Mouse (Mus musculus) hindbrain, postnatal 0 days (tissue): ENCODE results near the gene Tox2. TPM values are rescaled to one million over a fixed set of nuclear protein-coding genes. Genes with fewer than 3 reads are reported as not detected.

Source experiments
- ATAC-seq: fragments of 200-750 bp; cut with Nextera tagmentation; 2 replicates; pipeline ENCODE4 v1.8.0; 2017; ENCODE audit warnings: mild to moderate bottlenecking, moderate TSS enrichment, moderate library complexity
- DNase-seq: peaks from one replicate; pipeline ENCODE4 v3.0.0-alpha.2; 2015; ENCODE audit warnings: low spot score
- H3K27ac ChIP-seq: fragments of 300-500 bp; sonication (generic); 2 replicates; pipeline ENCODE4 v1.5.1; 2014; ENCODE audit warnings: mild to moderate bottlenecking
- H3K27me3 ChIP-seq: fragments of 300-500 bp; sonication (generic); 2 replicates; pipeline ENCODE4 v1.6.1; 2014; ENCODE audit warnings: low read length, mixed read lengths; ENCODE audit not compliant: insufficient read depth
- H3K36me3 ChIP-seq: fragments of 300-500 bp; sonication (generic); 2 replicates; pipeline ENCODE4 v1.6.1; 2014; ENCODE audit warnings: low read length, mixed read lengths; ENCODE audit not compliant: insufficient read depth
- H3K4me1 ChIP-seq: fragments of 300-500 bp; sonication (generic); 2 replicates; pipeline ENCODE4 v1.6.1; 2014; ENCODE audit warnings: antibody characterized with exemption, low read length, mixed read lengths; ENCODE audit not compliant: insufficient read depth
- H3K4me2 ChIP-seq: fragments of 300-500 bp; sonication (generic); 2 replicates; pipeline ENCODE4 v1.6.1; 2014; ENCODE audit warnings: low read depth, mild to moderate bottlenecking, low read length, moderate library complexity, mixed read lengths
- H3K4me3 ChIP-seq: fragments of 300-500 bp; sonication (generic); 2 replicates; pipeline ENCODE4 v1.5.1; 2014; ENCODE audit warnings: low read length
- H3K9ac ChIP-seq: fragments of 300-500 bp; sonication (generic); replicated peaks from 2 replicates; pipeline ENCODE4 v1.6.1; 2014; ENCODE audit warnings: mild to moderate bottlenecking, low read length, moderate library complexity, mixed read lengths
- H3K9me3 ChIP-seq: fragments of 300-500 bp; sonication (generic); 2 replicates; pipeline ENCODE4 v1.6.1; 2016; ENCODE audit warnings: low read length, mixed read lengths
- CTCF ChIP-seq: IDR thresholded peaks from 2 replicates; pipeline ENCODE4 v1.5.1; 2016; ENCODE audit warnings: antibody characterized with exemption, control low read depth, low read depth
- WGBS: fragments of 180-500 bp; shearing (Covaris S2); extraction: QIAGEN DNeasy Blood & Tissue Kit; methylation state at CpG from one replicate; pipeline ENCODE4 v1.1.7; 2014; 5-methylcytosine and 5-hydroxymethylcytosine counted together
- polyA plus RNA-seq: library from polyadenylated mRNA; unstranded; fragments of >200 nt; fragmentation: Nextera tagmentation; extraction: Ambion mirVana; gene quantifications from 2 replicates; pipeline ENCODE4 v1.2.1, GENCODE M21; 2015
- total RNA-seq: library from RNA; depleted of rRNA; stranded (reverse); fragments of >200 nt; gene quantifications from 2 replicates; pipeline ENCODE4 v1.2.3, GENCODE M21; 2014

Tox2 gene
- total and polyA plus RNA-seq, 2 experiments from 2014 or later, result 5.0 to 19.1 TPM

DNA sequence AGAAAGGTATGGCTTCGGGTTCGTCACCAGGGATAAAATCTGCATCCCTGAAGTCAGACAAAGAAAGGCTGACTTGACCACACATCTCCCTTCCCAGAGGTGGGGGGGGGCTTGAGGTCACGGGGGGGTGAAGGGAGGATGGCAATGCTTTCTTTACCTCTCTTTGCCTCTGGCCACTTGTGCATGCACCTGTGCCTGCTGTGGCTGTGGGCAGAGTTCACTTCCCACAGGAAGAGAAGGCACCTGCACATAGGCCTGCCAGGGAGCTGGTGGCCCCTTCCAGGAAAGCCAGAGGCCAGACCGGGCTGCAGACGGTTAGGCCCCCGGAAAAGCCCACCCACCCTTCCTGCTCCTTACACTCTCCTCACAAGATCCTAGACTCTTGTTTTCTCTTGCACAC is 128.5 kb downstream of the Tox2 start:
- no peak for TF ChIP-seq CTCF
- Histone ChIP-seq H3K9me3 (no peaks in the 10 kb centered on the region), H3K36me3 (no peaks in the 10 kb centered on the region), H3K4me1 (no peaks in the 10 kb centered on the region), H3K27me3 (no peaks in the 10 kb centered on the region), H3K9ac (no peak overlapping the region), H3K4me2 (no peak overlapping the region), H3K27ac (no peak overlapping the region), H3K4me3 (no peak overlapping the region)
- 85% methylated on average over 6 of the region's 6 CpGs for WGBS
- ATAC-seq (no peak), DNase-seq (no peak)

DNA sequence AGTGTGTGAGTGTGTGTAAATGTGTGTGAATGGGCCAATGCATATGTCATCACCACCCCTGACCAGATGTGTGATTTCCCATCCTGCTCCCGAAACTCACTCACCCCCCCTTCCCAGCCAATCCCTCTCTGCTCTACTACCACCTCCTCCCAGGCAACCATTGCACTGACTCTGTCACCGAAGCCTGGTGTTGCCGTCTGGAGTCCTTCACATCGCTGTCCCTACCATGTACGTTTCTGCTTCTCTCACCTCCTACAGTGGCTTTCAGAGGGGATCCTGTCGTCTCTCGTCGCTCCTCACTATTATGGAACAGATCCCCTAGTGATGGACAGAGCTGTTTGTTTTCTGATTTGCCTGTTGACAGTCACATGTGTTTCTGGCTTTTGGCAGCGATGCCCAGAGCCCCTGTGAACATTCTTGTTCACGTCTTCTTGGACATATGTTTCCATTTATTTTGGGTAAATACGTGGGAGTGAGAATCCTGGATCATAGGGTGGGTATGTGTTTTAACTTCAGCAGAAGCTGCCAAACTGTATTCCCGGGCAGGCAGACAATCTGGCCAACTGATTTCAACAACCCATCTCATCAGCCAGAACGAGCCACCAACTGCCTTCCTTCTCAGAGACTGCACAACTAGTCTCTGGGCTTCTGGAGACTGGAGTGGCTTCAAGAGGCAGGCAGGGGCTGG is 129.6 kb downstream of the Tox2 start:
- TF ChIP-seq CTCF, result no peak
- Histone ChIP-seq H3K36me3 (no peaks in the 10 kb centered on the region), H3K4me2 (no peak overlapping the region), H3K4me1 (no peaks in the 10 kb centered on the region), H3K9me3 (no peaks in the 10 kb centered on the region), H3K4me3 (no peak overlapping the region), H3K27me3 (no peaks in the 10 kb centered on the region), H3K27ac (no peak overlapping the region), H3K9ac (no peak overlapping the region)
- ATAC-seq, result no peak
- 55% methylated on average over 13 of the region's 13 CpGs for WGBS
- no peak for DNase-seq

DNA sequence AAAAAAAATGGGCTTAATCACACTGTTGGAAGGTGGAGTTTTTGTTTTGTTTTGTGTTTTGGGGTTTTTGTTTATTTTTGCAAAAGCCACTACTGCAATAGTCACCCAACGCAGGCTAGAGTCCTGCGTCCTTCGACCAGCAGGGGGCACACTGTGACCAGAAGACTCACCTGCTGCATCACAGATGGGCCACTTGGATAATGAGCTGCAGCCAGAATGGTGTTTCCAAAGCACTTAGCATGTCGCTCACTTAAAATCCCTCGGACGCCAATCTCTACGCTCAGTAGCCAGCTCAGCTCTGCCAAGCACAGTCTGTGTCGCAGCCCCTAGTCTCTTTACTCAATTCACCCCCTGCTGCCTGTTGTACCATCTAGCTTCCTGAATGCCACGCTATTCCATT is 137.3 kb downstream of the Tox2 start:
- WGBS, result 17% methylated on average over 9 of the region's 9 CpGs
- Histone ChIP-seq H3K36me3 (no peaks in the 10 kb centered on the region), H3K9me3 (no peaks in the 10 kb centered on the region), H3K9ac (no peak overlapping the region), H3K27ac (no peak overlapping the region), H3K4me1 (no peaks in the 10 kb centered on the region), H3K4me3 (no peak overlapping the region), H3K27me3 (peaks cover 32% of the 10 kb centered on the region), H3K4me2 (no peak overlapping the region)
- DNase-seq (peak; percentile 89), ATAC-seq (peak; percentile 83)
- peak; percentile 93 for TF ChIP-seq CTCF

DNA sequence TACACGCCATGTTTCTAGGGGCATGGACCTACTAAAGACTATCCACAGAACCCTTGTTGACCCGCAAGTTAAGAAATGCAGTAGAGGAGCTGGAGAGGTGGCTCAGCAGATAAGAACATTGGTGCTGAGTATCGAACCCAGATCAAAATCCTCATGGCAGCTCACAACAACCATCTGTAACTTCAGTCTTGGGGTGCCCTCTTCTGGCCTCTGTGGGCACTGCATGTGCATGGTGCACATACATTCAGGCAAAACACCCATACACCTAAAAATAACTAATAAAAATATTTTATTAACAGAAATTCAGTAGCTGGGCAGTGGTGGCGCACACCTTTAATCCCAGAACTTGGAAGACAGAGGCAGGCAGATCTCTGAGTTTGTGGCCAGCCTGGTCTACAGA is 140.7 kb downstream of the Tox2 start:
- DNase-seq (peak; percentile 34), ATAC-seq (no peak)
- Histone ChIP-seq H3K27me3 (peaks cover 21% of the 10 kb centered on the region), H3K4me2 (no peak overlapping the region), H3K27ac (no peak overlapping the region), H3K4me3 (no peak overlapping the region), H3K9me3 (no peaks in the 10 kb centered on the region), H3K9ac (no peak overlapping the region), H3K4me1 (no peaks in the 10 kb centered on the region; the same call in 1 of the 2 replicates), H3K36me3 (no peaks in the 10 kb centered on the region)
- TF ChIP-seq CTCF, result peak; percentile 65
- 81% methylated on average over 4 of the region's 4 CpGs for WGBS

DNA sequence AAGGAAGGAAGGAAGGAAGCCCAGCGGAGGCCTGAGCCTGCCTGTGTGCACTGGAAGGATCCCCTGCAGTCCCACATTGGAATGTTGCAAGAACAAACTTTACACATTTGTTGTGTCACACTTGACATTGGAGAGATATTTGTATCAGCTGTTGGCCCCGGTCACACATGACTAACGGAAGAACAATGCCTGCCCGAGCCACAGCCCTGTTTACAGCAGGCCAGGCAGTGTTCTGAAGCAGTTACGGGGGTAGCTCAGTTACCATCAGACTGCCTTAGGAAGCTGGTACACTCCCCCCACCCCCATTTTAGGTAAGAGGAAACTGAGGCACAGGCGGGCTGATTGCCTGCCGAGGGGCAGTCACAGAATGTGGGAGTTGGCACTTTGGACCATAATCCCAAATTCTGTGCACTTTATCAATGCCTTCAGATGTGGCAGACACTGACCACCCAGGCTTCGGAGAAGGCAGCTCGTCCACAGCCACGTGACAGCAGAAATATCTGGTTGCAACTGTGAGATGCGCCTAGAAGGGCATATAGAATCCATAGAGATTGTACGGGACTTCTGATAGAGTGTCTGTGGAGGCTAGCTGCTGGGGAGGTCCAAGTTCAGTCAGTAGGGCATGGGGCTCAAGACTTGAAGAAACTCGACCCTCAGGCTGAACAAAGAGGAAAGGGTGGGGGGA is 142.2 kb downstream of the Tox2 start:
- no peak for DNase-seq
- TF ChIP-seq CTCF, result no peak
- no peak for ATAC-seq
- Histone ChIP-seq H3K4me2 (no peak overlapping the region), H3K27me3 (peaks cover 7% of the 10 kb centered on the region; the same call in 1 of the 2 replicates), H3K27ac (no peak overlapping the region), H3K9ac (no peak overlapping the region), H3K4me1 (peaks cover 3% of the 10 kb centered on the region; the same call in 1 of the 2 replicates), H3K9me3 (no peaks in the 10 kb centered on the region), H3K36me3 (no peaks in the 10 kb centered on the region), H3K4me3 (no peak overlapping the region)
- 75% methylated on average over 13 of the region's 13 CpGs for WGBS

DNA sequence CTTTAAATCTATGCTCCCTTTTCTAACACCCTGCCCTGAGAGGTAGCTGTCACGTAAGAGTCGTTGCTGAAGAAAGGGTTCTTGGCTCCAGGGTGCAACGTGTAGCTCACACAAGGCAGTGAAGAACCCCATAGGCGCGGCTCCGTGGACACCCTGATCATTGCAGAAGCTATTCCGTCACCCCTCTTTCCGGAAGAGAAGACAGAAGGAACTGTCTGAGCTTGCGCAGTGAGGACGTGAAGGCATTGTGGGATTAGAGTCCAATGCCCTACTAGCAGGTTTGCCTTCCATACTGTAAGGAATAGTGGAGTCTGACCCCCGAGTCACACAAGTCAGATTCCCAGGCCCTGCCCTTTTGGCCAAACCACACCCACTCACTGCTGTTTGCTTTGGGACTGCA is 143.6 kb downstream of the Tox2 start:
- Histone ChIP-seq H3K9me3 (no peaks in the 10 kb centered on the region), H3K4me3 (no peak overlapping the region), H3K27me3 (no peaks in the 10 kb centered on the region), H3K36me3 (no peaks in the 10 kb centered on the region), H3K9ac (no peak overlapping the region), H3K27ac (no peak overlapping the region), H3K4me1 (peaks cover 3% of the 10 kb centered on the region; the same call in 1 of the 2 replicates), H3K4me2 (no peak overlapping the region)
- 86% methylated on average over 11 of the region's 11 CpGs for WGBS
- DNase-seq (no peak), ATAC-seq (no peak)
- TF ChIP-seq CTCF, result no peak

DNA sequence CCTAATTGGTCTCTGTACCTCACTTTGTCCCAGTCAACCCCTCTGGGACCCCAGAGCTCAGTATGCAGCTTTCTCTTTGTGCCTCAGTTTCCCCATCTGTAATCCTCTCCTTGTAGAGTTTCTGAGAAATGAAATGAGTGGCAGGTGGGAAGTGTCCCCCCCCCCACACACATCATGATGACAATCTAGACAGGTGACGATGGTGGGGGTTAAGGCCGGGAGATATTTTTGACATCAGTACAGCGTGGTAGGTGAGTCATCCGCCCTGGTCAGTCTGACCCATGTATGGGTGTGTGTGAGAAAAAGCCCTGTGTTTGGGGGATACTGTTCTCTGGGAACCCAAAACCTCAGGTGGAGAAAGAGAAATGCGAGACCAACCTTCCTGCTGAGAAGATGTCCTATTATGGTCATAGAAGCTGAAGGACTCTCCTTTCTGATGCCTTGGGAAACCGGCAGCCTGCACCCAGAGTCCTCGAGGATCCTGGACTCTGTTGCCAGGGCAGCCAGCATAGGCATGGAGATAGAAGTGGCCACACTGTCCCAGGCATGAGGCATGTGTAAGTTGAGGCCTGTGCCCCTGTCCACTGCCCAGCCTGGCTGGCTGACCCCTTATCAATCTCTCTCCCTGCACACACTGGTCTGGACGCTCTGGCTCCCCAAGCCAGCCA is 144.7 kb downstream of the Tox2 start:
- no peaks in the 10 kb centered on the region for H3K27me3 ChIP-seq
- DNase-seq (no peak), ATAC-seq (no peak)
- H3K36me3 ChIP-seq, result no peaks in the 10 kb centered on the region
- 78% methylated on average over 8 of the region's 8 CpGs for WGBS
- no peak overlapping the region for H3K4me3 ChIP-seq
- H3K4me2 ChIP-seq, result no peak overlapping the region
- TF ChIP-seq CTCF, result no peak
- no peak overlapping the region for H3K27ac ChIP-seq
- no peak overlapping the region for H3K9ac ChIP-seq
- H3K9me3 ChIP-seq, result no peaks in the 10 kb centered on the region
- H3K4me1 ChIP-seq, result peaks cover 3% of the 10 kb centered on the region; the same call in 1 of the 2 replicates
